Mouse (Mus musculus): ENCODE measurements around the gene Cerkl. TPM values are rescaled to one million over a fixed set of nuclear protein-coding genes. Genes with fewer than 3 reads are reported as not detected.
A peak's percentile ranks its signal among the peaks of the same experiment; 100 is the strongest.

Gene Cerkl
- 4.5 and 5.2 TPM in 2 replicates for polyA plus RNA-seq (2016; fragmentation: Nextera tagmentation; extraction: Ambion mirVana)

DNA sequence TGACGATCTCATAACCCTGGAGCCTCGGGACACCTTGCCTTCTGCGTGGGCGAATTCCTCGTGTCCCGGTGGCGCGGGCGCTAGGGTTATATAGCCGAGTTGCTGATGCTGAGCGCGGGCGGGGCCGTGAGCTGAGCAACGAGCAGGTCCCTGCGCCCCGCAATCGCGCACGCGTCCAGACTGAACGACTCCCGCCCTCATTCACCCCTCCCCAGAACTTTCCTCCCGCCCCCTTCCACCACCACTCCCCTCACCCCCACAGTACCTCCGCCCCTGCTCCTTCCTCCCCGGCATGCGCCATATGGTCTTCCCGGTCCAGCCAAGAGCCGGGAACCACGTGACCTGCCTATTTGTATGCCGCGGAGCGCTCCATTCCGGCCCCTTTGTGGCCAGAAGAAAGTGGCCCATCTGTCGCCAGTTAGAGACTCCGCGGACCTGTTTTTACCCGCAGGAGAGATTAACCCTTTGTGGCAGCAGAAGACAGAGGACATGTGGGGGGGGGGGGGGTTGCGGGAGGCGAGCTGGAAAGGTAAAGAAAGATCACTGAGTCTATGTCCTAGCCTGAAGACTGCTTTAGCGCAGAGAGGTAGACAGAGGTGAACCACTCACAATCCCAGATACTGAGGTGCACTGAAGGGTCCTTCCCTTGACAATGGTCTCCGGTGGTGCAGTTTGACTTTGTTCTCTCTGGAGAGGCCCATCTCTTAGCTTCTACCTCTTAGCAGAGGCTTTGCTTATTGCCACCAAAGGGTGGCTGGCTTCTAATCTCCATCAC is at the start of gene Cerkl, which contains the start of gene Neurod1:
TSS of gene Cerkl (minus strand) at position 211 of the 775 bp plus-strand sequence.
TSS of gene Neurod1 (minus strand) at position 177 of the 775 bp plus-strand sequence.
- peaks cover 98% of the 10 kb centered on the region for H3K27me3 ChIP-seq (replicated peaks; ENCODE audit: low read depth, poor library complexity, severe bottlenecking)
- peak; percentile 85 for DNase-seq (ENCODE audit: low spot score)
- peaks cover 39% of the 10 kb centered on the region for H3K4me1 ChIP-seq
- no peaks in the 10 kb centered on the region for H3K36me3 ChIP-seq (replicated peaks)
- H3K9me3 ChIP-seq: no peaks in the 10 kb centered on the region
- no peak within 1 kb of the TSS; the same call in 1 of the 2 replicates for H3K27ac ChIP-seq (replicated peaks)
- H3K4me3 ChIP-seq: peak within 1 kb of the TSS; percentile 57
- under 1% methylated on average over 42 of the region's 42 CpGs for WGBS

DNA sequence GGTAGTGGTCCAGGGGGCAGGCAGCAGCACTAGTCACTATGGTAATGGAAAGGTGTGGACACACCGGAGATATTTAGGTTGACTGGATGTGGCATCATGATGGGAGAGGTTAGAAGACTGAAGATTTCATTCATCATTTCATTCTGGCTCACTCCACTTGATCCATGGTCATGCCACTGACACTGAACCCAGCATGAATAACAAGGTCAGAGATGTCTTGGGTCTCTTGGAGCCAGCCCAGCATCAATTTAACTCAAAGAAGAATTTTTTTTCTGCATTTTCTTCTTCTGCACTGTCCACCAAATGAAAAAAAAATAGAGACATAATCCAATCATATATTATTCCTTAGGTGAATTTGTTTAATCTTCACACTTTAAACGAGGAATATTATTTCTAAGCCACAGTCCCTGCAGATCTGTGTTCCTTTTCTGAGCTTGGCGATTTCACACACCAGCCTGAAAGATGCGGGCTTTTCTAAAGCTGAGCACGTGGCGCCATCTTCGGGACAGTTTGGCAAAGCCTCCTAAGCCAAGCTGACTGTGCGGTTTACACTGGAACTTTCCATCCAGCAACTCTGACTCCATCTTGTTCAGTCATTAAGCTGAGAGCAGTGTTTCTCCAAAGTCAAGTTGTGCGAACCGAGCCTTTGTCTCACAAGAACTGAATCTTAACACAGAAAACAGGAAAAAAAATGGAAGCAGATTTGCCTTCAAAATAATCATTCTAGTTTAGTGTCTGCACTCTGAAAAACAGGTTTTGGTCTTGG is 42.6 kb upstream of the Cerkl start:
- DNase-seq (ENCODE audit: low spot score): peak; percentile 80
- 27% methylated on average over 10 of the region's 10 CpGs for WGBS
- Histone ChIP-seq H3K27ac (replicated peaks) (no peak overlapping the region), H3K9me3 (no peaks in the 10 kb centered on the region), H3K36me3 (replicated peaks) (no peaks in the 10 kb centered on the region), H3K27me3 (replicated peaks; ENCODE audit: low read depth, poor library complexity, severe bottlenecking) (peaks cover 5% of the 10 kb centered on the region; the same call in 1 of the 2 replicates), H3K4me3 (no peak overlapping the region), H3K4me1 (no peaks in the 10 kb centered on the region)

DNA sequence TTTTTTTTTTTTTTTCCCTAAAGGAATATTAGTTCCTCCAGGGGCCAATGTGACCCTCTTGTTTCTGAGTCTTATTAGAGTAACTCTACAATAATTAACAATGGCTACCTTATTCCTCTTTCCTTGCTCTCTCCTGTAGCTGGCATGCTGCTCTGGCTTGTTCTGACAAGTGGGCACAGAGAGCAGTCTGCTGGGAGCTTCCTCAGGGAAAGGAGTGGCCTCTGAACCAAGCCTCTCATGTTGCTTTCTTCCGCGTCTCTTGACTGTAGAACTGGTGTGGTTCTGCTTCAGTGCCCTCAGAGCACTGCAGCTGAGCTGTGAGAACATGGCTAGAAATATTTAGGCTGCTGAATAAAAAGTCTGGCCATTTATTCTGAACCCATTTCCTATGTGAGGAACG is 28.5 kb upstream of the Cerkl start:
- Histone ChIP-seq H3K4me3 (no peak overlapping the region), H3K36me3 (replicated peaks) (no peaks in the 10 kb centered on the region), H3K9me3 (no peaks in the 10 kb centered on the region), H3K27ac (replicated peaks) (no peak overlapping the region), H3K27me3 (replicated peaks; ENCODE audit: low read depth, poor library complexity, severe bottlenecking) (no peaks in the 10 kb centered on the region), H3K4me1 (no peaks in the 10 kb centered on the region)
- no peak for DNase-seq (ENCODE audit: low spot score)
- 52% methylated on average over 3 of the region's 3 CpGs for WGBS

DNA sequence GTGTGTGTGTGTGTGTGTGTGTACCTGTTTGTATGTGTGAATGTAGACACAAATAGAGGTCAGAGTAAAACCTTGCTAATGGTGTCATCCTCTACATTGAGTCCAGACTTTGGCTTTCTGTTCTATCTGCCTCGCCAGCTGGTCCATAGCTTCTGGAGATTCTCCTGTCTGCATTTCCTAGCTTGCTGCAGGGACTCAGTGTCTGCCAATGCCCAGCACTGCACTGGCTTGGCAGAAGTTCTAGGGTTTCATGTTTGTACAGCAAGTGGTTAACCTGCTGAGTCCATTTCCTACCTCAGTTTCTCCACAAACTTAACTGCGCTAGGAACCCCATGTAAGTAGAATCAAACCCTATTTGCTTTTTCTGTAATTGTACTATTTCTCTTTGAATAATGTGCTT is 25.9 kb upstream of the Cerkl start:
- WGBS: 93% methylated on average over 2 of the region's 2 CpGs
- Histone ChIP-seq H3K36me3 (replicated peaks) (no peaks in the 10 kb centered on the region), H3K27me3 (replicated peaks; ENCODE audit: low read depth, poor library complexity, severe bottlenecking) (no peaks in the 10 kb centered on the region), H3K27ac (replicated peaks) (no peak overlapping the region), H3K4me3 (no peak overlapping the region), H3K4me1 (no peaks in the 10 kb centered on the region), H3K9me3 (no peaks in the 10 kb centered on the region)
- no peak for DNase-seq (ENCODE audit: low spot score)

DNA sequence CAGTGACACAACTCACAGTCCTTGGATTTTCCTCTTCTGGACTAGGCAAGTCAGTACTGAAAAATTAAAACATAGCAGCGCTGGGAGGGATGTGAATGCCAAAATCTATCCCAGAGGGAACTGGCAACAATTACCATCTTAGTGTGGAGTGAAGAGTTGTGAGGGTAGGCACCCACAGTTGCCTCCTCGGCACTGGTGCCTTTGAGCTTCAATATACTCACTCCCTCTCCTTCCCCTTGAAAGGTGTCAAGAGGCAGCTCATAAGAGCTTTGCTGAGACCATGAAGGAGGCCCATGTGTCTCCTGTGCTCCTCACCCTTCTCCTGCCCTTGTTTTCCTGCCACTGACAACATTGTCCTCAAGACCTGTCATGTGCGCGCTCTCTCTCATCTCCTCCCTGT is 5.8 kb upstream of the Cerkl start:
- no peak overlapping the region for H3K4me3 ChIP-seq
- H3K4me1 ChIP-seq: peaks cover 16% of the 10 kb centered on the region
- no peaks in the 10 kb centered on the region for H3K36me3 ChIP-seq (replicated peaks)
- H3K27ac ChIP-seq (replicated peaks): no peak overlapping the region
- H3K27me3 ChIP-seq (replicated peaks; ENCODE audit: low read depth, poor library complexity, severe bottlenecking): peaks cover 63% of the 10 kb centered on the region
- DNase-seq (ENCODE audit: low spot score): no peak
- 86% methylated on average over 4 of the region's 4 CpGs for WGBS
- H3K9me3 ChIP-seq: no peaks in the 10 kb centered on the region

DNA sequence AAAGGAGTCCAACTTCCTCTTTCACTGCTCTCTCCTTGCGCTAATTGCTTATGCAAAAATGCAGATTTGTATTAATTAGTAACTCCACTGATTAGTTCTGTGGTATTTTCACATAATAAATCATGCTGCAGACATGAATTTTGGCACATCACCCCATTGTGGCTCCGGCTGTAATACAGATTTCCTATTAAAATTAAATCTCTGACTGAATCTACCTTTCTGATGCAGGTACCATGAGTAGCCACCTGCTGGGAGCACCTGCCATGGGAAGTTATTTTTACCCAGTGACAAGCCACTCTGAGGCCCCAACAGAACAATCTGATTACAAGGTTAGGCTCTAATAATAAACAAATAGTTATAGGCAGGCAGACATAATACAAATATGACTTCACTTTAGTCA is 5.3 kb upstream of the Cerkl start:
- H3K27me3 ChIP-seq (replicated peaks; ENCODE audit: low read depth, poor library complexity, severe bottlenecking): peaks cover 69% of the 10 kb centered on the region
- no peak overlapping the region for H3K4me3 ChIP-seq
- H3K27ac ChIP-seq (replicated peaks): no peak overlapping the region
- WGBS: 85% methylated on average over 2 of the region's 2 CpGs
- no peaks in the 10 kb centered on the region for H3K36me3 ChIP-seq (replicated peaks)
- peaks cover 21% of the 10 kb centered on the region for H3K4me1 ChIP-seq
- H3K9me3 ChIP-seq: no peaks in the 10 kb centered on the region
- DNase-seq (ENCODE audit: low spot score): no peak

DNA sequence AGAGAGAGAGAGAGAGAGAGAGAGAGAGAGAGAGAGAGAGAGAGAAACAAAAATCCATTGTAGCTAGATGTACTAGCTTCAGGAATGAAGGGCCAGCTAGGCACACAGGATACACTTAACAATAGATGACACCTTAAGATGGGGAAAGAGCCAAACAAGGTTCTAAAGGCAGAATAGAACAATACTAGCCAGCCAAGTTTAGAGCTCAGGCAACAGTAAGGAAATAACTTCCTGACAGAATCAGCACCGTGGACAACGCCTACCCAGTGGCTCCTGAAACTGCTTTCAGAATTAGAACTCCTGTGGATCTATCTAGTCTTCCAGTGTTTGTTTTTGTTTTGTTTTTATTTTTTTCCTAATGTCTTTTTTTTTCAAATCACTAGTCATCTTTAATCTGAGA is 4.0 kb upstream of the Cerkl start:
- 2% methylated on average over 2 of the region's 2 CpGs for WGBS
- Histone ChIP-seq H3K36me3 (replicated peaks) (no peaks in the 10 kb centered on the region), H3K9me3 (no peaks in the 10 kb centered on the region), H3K27ac (replicated peaks) (no peak overlapping the region), H3K4me3 (no peak overlapping the region), H3K4me1 (peaks cover 27% of the 10 kb centered on the region), H3K27me3 (replicated peaks; ENCODE audit: low read depth, poor library complexity, severe bottlenecking) (peaks cover 82% of the 10 kb centered on the region)
- peak; percentile 52 for DNase-seq (ENCODE audit: low spot score)

DNA sequence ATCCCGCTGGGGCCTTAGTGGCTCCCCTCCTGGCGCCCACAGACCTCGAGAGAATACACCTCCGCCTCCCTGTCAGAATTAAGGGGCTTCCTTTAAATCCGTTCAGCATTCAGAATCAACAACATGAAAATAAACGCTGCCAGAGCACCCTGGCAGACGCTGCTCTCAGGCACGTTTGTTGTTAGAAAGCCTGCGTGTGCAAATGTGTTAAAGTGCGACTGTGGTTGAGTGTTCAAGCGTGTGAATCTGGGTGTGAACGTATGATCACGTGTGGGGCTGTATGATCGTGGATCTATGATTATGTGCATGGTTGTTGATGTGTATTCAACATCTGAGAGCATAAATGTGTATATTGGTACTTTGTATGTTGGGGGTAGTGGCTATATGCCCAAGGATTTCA is 3.5 kb upstream of the Cerkl start:
- no peak for DNase-seq (ENCODE audit: low spot score)
- WGBS: 5% methylated on average over 14 of the region's 14 CpGs
- Histone ChIP-seq H3K4me3 (no peak overlapping the region), H3K4me1 (peaks cover 27% of the 10 kb centered on the region), H3K36me3 (replicated peaks) (no peaks in the 10 kb centered on the region), H3K9me3 (no peaks in the 10 kb centered on the region), H3K27me3 (replicated peaks; ENCODE audit: low read depth, poor library complexity, severe bottlenecking) (peaks cover 86% of the 10 kb centered on the region), H3K27ac (replicated peaks) (no peak overlapping the region)

DNA sequence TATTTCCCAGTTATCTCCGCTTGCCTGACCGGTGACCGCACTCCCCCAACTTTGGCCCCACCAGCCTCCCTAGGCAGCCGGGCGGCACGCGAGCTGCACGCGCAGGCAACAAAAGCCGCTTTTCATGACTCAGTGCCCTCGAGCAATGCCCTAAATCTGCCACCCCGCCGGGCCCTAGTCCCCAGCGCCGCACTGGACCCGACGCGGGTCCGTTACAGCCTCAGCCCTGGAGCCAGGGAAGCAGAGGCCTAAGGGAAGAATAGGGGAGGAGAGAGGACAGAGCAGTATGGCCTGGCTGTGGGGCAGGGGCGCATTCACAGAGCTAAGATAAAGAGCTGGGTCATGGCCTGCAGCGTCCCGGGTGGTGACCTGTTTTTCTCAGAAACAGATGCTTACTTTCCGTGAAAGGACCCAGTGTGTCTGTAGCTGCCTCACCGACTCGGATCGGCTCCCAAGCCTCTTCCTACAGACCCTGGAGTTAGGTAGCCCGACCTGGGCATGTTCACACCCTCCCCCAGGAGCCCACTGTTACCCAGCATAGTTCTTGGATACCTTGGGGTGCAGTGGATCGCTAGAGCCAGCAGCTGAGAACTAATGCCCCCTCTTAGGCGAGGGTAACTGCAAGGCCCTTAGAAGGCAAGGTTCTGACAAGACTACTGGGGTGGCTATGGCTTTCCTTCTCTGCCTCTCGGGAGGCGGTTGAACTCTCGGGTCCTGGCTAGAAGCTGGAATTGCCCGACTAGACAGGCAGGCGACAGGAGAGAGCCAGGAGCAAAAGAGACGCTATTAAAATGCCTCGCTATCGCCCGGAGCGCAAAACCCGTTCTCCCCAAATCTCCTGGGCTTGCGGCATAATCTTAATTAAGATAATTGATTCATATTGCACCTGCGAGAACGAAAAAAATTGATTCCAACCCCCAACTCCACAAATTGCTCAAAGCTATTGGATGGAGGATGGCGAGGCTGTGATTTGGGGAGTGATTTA is 2.8 kb upstream of the Cerkl start:
- peak overlapping the region; percentile 42 for H3K4me3 ChIP-seq
- no peaks in the 10 kb centered on the region for H3K36me3 ChIP-seq (replicated peaks)
- peak; percentile 62 for DNase-seq (ENCODE audit: low spot score)
- H3K9me3 ChIP-seq: no peaks in the 10 kb centered on the region
- peaks cover 32% of the 10 kb centered on the region for H3K4me1 ChIP-seq
- peaks cover 94% of the 10 kb centered on the region for H3K27me3 ChIP-seq (replicated peaks; ENCODE audit: low read depth, poor library complexity, severe bottlenecking)
- WGBS: 1% methylated on average over 44 of the region's 44 CpGs
- H3K27ac ChIP-seq (replicated peaks): peak overlapping the region; percentile 16; the same call in 1 of the 2 replicates

DNA sequence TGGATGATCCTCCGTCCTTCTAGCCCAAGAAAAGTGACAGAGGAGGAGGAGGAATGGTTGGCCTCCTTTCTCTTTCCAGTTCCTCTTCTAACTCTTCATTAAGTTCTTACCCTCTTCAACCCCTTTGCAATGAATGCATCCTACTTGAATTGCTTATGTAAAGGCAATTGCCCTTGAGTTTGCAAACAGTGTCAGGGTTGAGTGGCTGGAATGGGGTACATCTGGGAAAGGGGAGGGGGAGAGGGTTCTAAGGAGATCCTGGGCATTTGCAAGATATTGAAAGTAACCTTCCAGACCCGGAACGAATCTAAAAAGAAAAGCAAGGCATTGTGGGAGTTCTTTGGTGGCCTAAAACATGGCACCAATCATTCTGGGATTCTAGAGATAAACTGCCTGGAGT is 1.3 kb upstream of the Cerkl start:
- H3K4me3 ChIP-seq: no peak overlapping the region
- WGBS: 17% methylated on average over 3 of the region's 3 CpGs
- H3K36me3 ChIP-seq (replicated peaks): no peaks in the 10 kb centered on the region
- H3K4me1 ChIP-seq: peaks cover 39% of the 10 kb centered on the region
- H3K27me3 ChIP-seq (replicated peaks; ENCODE audit: low read depth, poor library complexity, severe bottlenecking): peaks cover 98% of the 10 kb centered on the region
- peak; percentile 11 for DNase-seq (ENCODE audit: low spot score)
- no peak overlapping the region for H3K27ac ChIP-seq (replicated peaks)
- H3K9me3 ChIP-seq: no peaks in the 10 kb centered on the region

DNA sequence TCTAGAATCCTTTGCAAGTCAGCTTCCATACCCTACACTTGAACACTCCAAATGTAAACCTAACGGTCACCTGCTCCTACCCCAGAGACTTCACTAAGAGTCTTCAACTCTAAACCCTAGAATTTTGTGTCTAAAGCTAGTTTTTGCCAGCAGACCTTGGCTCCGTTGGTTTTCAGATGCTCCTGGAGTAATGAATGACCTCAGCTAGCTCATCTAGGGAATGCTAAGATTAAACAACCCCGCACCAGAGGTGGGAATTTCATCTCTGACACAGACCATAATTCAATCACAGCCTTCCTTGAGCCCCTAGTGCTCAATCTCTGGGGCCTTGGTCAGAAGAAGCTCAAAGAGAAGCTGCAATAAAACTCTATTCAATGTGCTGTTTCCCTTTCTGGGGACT is 849 bp upstream of the Cerkl start:
- no peak for DNase-seq (ENCODE audit: low spot score)
- WGBS: 61% methylated on average over 3 of the region's 3 CpGs
- H3K9me3 ChIP-seq: no peaks in the 10 kb centered on the region
- H3K27ac ChIP-seq (replicated peaks): no peak overlapping the region; the same call in 1 of the 2 replicates
- peaks cover 98% of the 10 kb centered on the region for H3K27me3 ChIP-seq (replicated peaks; ENCODE audit: low read depth, poor library complexity, severe bottlenecking)
- H3K36me3 ChIP-seq (replicated peaks): no peaks in the 10 kb centered on the region
- H3K4me3 ChIP-seq: no peak overlapping the region
- H3K4me1 ChIP-seq: peaks cover 39% of the 10 kb centered on the region

- H3K27ac ChIP-seq (replicated peaks): no peak overlapping the region
- WGBS: 3% methylated on average over 10 of the region's 10 CpGs
- peak; percentile 11 for DNase-seq (ENCODE audit: low spot score)
These were observed 939 bp downstream of the Cerkl start for GRCm38 (mm10) chr2:79455646-79456045.

More at GRCm38 (mm10) chr2:79455646-79456045, 939 bp downstream of the Cerkl start:
- Histone ChIP-seq H3K27me3 (replicated peaks; ENCODE audit: low read depth, poor library complexity, severe bottlenecking) (peaks cover 100% of the 10 kb centered on the region), H3K4me1 (peaks cover 39% of the 10 kb centered on the region), H3K4me3 (peak overlapping the region; percentile 57; the same call in 1 of the 2 replicates), H3K36me3 (replicated peaks) (no peaks in the 10 kb centered on the region), H3K9me3 (no peaks in the 10 kb centered on the region)

Data from embryonic facial prominence, embryonic 10.5 days (tissue).